Mouse (Mus musculus): ENCODE data around the gene Dab2. TPM values are rescaled to one million over a fixed set of nuclear protein-coding genes. Genes with fewer than 3 reads are reported as not detected.

Gene Dab2
- polyA plus RNA-seq, 1 experiment from 2014 or later = 63.2 TPM

- 81% methylated on average over 8 of the region's 8 CpGs for WGBS
- ATAC-seq (ENCODE audit: low FRiP score, low read depth) = no peak
- Histone ChIP-seq H3K4me3 (no peak overlapping the region), H3K9me3 (no peaks in the 10 kb centered on the region), H3K4me1 (no peaks in the 10 kb centered on the region), H3K9ac (replicated peaks) (no peak overlapping the region), H3K27me3 (no peaks in the 10 kb centered on the region), H3K27ac (replicated peaks) (no peak overlapping the region), H3K4me2 (replicated peaks) (no peak overlapping the region), H3K36me3 (no peaks in the 10 kb centered on the region)
Measured at GRCm38 (mm10) chr15:6400115-6400514, 100.5 kb downstream of the Dab2 start.

GRCm38 (mm10) chr15:6402433-6402832 lies 102.8 kb downstream of the Dab2 start:
- Histone ChIP-seq H3K27me3 (no peaks in the 10 kb centered on the region), H3K27ac (replicated peaks) (no peak overlapping the region), H3K4me2 (replicated peaks) (no peak overlapping the region), H3K9me3 (no peaks in the 10 kb centered on the region), H3K36me3 (no peaks in the 10 kb centered on the region), H3K4me3 (no peak overlapping the region), H3K4me1 (no peaks in the 10 kb centered on the region), H3K9ac (replicated peaks) (no peak overlapping the region)
- WGBS = 84% methylated on average over 2 of the region's 2 CpGs
- no peak for ATAC-seq (ENCODE audit: low FRiP score, low read depth)

- Histone ChIP-seq H3K27me3 (no peaks in the 10 kb centered on the region), H3K27ac (replicated peaks) (no peak overlapping the region), H3K9ac (replicated peaks) (no peak overlapping the region), H3K4me1 (no peaks in the 10 kb centered on the region), H3K4me3 (no peak overlapping the region), H3K9me3 (no peaks in the 10 kb centered on the region), H3K4me2 (replicated peaks) (no peak overlapping the region), H3K36me3 (no peaks in the 10 kb centered on the region)
- 85% methylated on average over 5 of the region's 5 CpGs for WGBS
- no peak for ATAC-seq (ENCODE audit: low FRiP score, low read depth)
Measured at GRCm38 (mm10) chr15:6404172-6404571, 104.6 kb downstream of the Dab2 start.

GRCm38 (mm10) chr15:6406771-6407170 lies 107.2 kb downstream of the Dab2 start:
- Histone ChIP-seq H3K4me3 (no peak overlapping the region), H3K27me3 (no peaks in the 10 kb centered on the region), H3K27ac (replicated peaks) (no peak overlapping the region), H3K9me3 (no peaks in the 10 kb centered on the region), H3K4me2 (replicated peaks) (no peak overlapping the region), H3K9ac (replicated peaks) (no peak overlapping the region), H3K36me3 (no peaks in the 10 kb centered on the region), H3K4me1 (no peaks in the 10 kb centered on the region)
- ATAC-seq (ENCODE audit: low FRiP score, low read depth) = no peak
- 92% methylated on average over 6 of the region's 6 CpGs for WGBS

- no peaks in the 10 kb centered on the region for H3K4me1 ChIP-seq
- 83% methylated on average over 8 of the region's 8 CpGs for WGBS
Measured at GRCm38 (mm10) chr15:6409031-6409430, 109.4 kb downstream of the Dab2 start.

GRCm38 (mm10) chr15:6410161-6410560 lies 110.6 kb downstream of the Dab2 start:
- no peaks in the 10 kb centered on the region for H3K4me1 ChIP-seq
- WGBS = 97% methylated on average over 3 of the region's 3 CpGs
- H3K9ac ChIP-seq (replicated peaks) = no peak overlapping the region
- no peak overlapping the region for H3K4me3 ChIP-seq
- H3K27me3 ChIP-seq = no peaks in the 10 kb centered on the region
- no peak overlapping the region for H3K4me2 ChIP-seq (replicated peaks)
- H3K9me3 ChIP-seq = no peaks in the 10 kb centered on the region
- ATAC-seq (ENCODE audit: low FRiP score, low read depth) = no peak
- H3K27ac ChIP-seq (replicated peaks) = no peak overlapping the region
- H3K36me3 ChIP-seq = no peaks in the 10 kb centered on the region

More at GRCm38 (mm10) chr15:6409031-6409430, 109.4 kb downstream of the Dab2 start:
- H3K4me3 ChIP-seq = no peak overlapping the region
- H3K36me3 ChIP-seq = no peaks in the 10 kb centered on the region
- H3K9me3 ChIP-seq = no peaks in the 10 kb centered on the region
- no peak overlapping the region for H3K4me2 ChIP-seq (replicated peaks)
- no peak overlapping the region for H3K27ac ChIP-seq (replicated peaks)
- H3K9ac ChIP-seq (replicated peaks) = no peak overlapping the region
- H3K27me3 ChIP-seq = no peaks in the 10 kb centered on the region
- no peak for ATAC-seq (ENCODE audit: low FRiP score, low read depth)

- H3K4me2 ChIP-seq (replicated peaks) = no peak overlapping the region
- no peaks in the 10 kb centered on the region for H3K27me3 ChIP-seq
- H3K27ac ChIP-seq (replicated peaks) = no peak overlapping the region
- H3K9ac ChIP-seq (replicated peaks) = no peak overlapping the region
- 92% methylated on average over 6 of the region's 6 CpGs for WGBS
- no peaks in the 10 kb centered on the region for H3K4me1 ChIP-seq
- H3K36me3 ChIP-seq = no peaks in the 10 kb centered on the region
- no peaks in the 10 kb centered on the region for H3K9me3 ChIP-seq
- no peak overlapping the region for H3K4me3 ChIP-seq
- ATAC-seq (ENCODE audit: low FRiP score, low read depth) = no peak
Measured at GRCm38 (mm10) chr15:6411334-6411733, 111.7 kb downstream of the Dab2 start.

- Histone ChIP-seq H3K36me3 (no peaks in the 10 kb centered on the region), H3K9ac (replicated peaks) (no peak overlapping the region), H3K4me1 (no peaks in the 10 kb centered on the region), H3K27me3 (no peaks in the 10 kb centered on the region), H3K4me2 (replicated peaks) (no peak overlapping the region), H3K4me3 (no peak overlapping the region), H3K9me3 (no peaks in the 10 kb centered on the region), H3K27ac (replicated peaks) (no peak overlapping the region)
- WGBS = 87% methylated on average over 5 of the region's 5 CpGs
- no peak for ATAC-seq (ENCODE audit: low FRiP score, low read depth)
Measured at GRCm38 (mm10) chr15:6415317-6415716, 115.7 kb downstream of the Dab2 start.

- Histone ChIP-seq H3K4me2 (replicated peaks) (no peak overlapping the region), H3K4me3 (no peak overlapping the region), H3K9ac (replicated peaks) (no peak overlapping the region), H3K9me3 (no peaks in the 10 kb centered on the region), H3K27ac (replicated peaks) (no peak overlapping the region), H3K27me3 (no peaks in the 10 kb centered on the region), H3K4me1 (no peaks in the 10 kb centered on the region), H3K36me3 (no peaks in the 10 kb centered on the region)
- ATAC-seq (ENCODE audit: low FRiP score, low read depth) = no peak
- WGBS = 62% methylated on average over 7 of the region's 7 CpGs
Measured at GRCm38 (mm10) chr15:6431777-6432176, 132.2 kb downstream of the Dab2 start.

- H3K9me3 ChIP-seq = no peaks in the 10 kb centered on the region
- H3K27ac ChIP-seq (replicated peaks) = no peak overlapping the region
- ATAC-seq (ENCODE audit: low FRiP score, low read depth) = no peak
- H3K27me3 ChIP-seq = no peaks in the 10 kb centered on the region
- no peak overlapping the region for H3K4me3 ChIP-seq
- WGBS = 95% methylated on average over 7 of the region's 7 CpGs
- H3K9ac ChIP-seq (replicated peaks) = no peak overlapping the region
- no peaks in the 10 kb centered on the region for H3K4me1 ChIP-seq
- H3K36me3 ChIP-seq = no peaks in the 10 kb centered on the region
- no peak overlapping the region for H3K4me2 ChIP-seq (replicated peaks)
Measured at GRCm38 (mm10) chr15:6432411-6432810, 132.8 kb downstream of the Dab2 start.

- Histone ChIP-seq H3K36me3 (no peaks in the 10 kb centered on the region), H3K4me1 (no peaks in the 10 kb centered on the region), H3K9me3 (no peaks in the 10 kb centered on the region), H3K9ac (replicated peaks) (no peak overlapping the region), H3K27ac (replicated peaks) (no peak overlapping the region), H3K27me3 (no peaks in the 10 kb centered on the region), H3K4me2 (replicated peaks) (no peak overlapping the region), H3K4me3 (no peak overlapping the region)
- 86% methylated on average over 7 of the region's 7 CpGs for WGBS
- ATAC-seq (ENCODE audit: low FRiP score, low read depth) = no peak
Measured at GRCm38 (mm10) chr15:6435281-6435680, 135.7 kb downstream of the Dab2 start.

GRCm38 (mm10) chr15:6435773-6436172 lies 136.2 kb downstream of the Dab2 start:
- H3K27ac ChIP-seq (replicated peaks) = no peak overlapping the region
- whole genome bisulfite sequencing = 67% methylated on average over 2 of the region's 2 CpGs
- no peak overlapping the region for H3K4me2 ChIP-seq (replicated peaks)
- ATAC-seq (ENCODE audit: low FRiP score, low read depth) = no peak
- no peak overlapping the region for H3K9ac ChIP-seq (replicated peaks)
- no peak overlapping the region for H3K4me3 ChIP-seq
- H3K4me1 ChIP-seq = no peaks in the 10 kb centered on the region
- no peaks in the 10 kb centered on the region for H3K27me3 ChIP-seq
- H3K36me3 ChIP-seq = no peaks in the 10 kb centered on the region
- no peaks in the 10 kb centered on the region for H3K9me3 ChIP-seq

- Histone ChIP-seq H3K27ac (replicated peaks) (no peak overlapping the region), H3K9ac (replicated peaks) (no peak overlapping the region), H3K36me3 (no peaks in the 10 kb centered on the region), H3K4me3 (no peak overlapping the region), H3K4me1 (no peaks in the 10 kb centered on the region), H3K27me3 (no peaks in the 10 kb centered on the region), H3K9me3 (no peaks in the 10 kb centered on the region), H3K4me2 (replicated peaks) (no peak overlapping the region)
- no peak for ATAC-seq (ENCODE audit: low FRiP score, low read depth)
- 90% methylated on average over 3 of the region's 3 CpGs for WGBS
Measured at GRCm38 (mm10) chr15:6438685-6439084, 139.1 kb downstream of the Dab2 start.

All from midbrain, embryonic 12.5 days (tissue).